7 mouse cellular contexts compared by ENCODE assay signal in genomic region chr6:52824977-52825482, GRCm38 (mm10).
DNase-seq lines count a peak whose midpoint lies in the region; ATAC-seq and TF ChIP-seq lines count a peak whose summit lies in the region.

No protein-coding gene starts in this region.

- H3K4me3 ChIP-seq in midbrain, embryonic 13.5 days (replicated peaks), result no peak overlapping the region
- H3K4me3 ChIP-seq in midbrain, embryonic 11.5 days (ENCODE audit: low read depth, low read length), result no peak overlapping the region
- H3K4me3 ChIP-seq in hindbrain, postnatal 0 days (ENCODE audit: low read length), result no peak overlapping the region
- H3K4me3 ChIP-seq in olfactory bulb, adult 2 months (ENCODE audit: insufficient read depth, low read depth, low read length), result no peak overlapping the region

- WGBS in midbrain, embryonic 13.5 days, result 65% methylated on average over 3 of the region's 3 CpGs
- 87% methylated on average over 3 of the region's 3 CpGs for WGBS in midbrain, embryonic 11.5 days
- WGBS in hindbrain, postnatal 0 days, result 42% methylated on average over 3 of the region's 3 CpGs
- WGBS in olfactory bulb, adult 2 months, result 52% methylated on average over 3 of the region's 3 CpGs

- no peak overlapping the region for H3K4me2 ChIP-seq in midbrain, embryonic 13.5 days (replicated peaks)
- H3K4me2 ChIP-seq in midbrain, embryonic 11.5 days, result no peak overlapping the region
- H3K4me2 ChIP-seq in hindbrain, postnatal 0 days (ENCODE audit: low read depth, low read length), result no peak overlapping the region

- TF ChIP-seq CTCF in hindbrain, postnatal 0 days (IDR thresholded peaks at IDR 0.05; ENCODE audit: low read depth), result no peak
- no peak for TF ChIP-seq CTCF in olfactory bulb, adult 2 months (IDR thresholded peaks at IDR 0.05; ENCODE audit: insufficient read depth, low read depth, low read length)

- no peaks in the 10 kb centered on the region for H3K36me3 ChIP-seq in midbrain, embryonic 13.5 days
- H3K36me3 ChIP-seq in midbrain, embryonic 11.5 days (ENCODE audit: control insufficient read depth, insufficient read depth, low read length), result no peaks in the 10 kb centered on the region
- H3K36me3 ChIP-seq in hindbrain, postnatal 0 days (ENCODE audit: insufficient read depth, low read length), result no peaks in the 10 kb centered on the region

- no peak for DNase-seq in midbrain, embryonic 11.5 days (ENCODE audit: low spot score, missing footprints)
- peak; percentile 65 for DNase-seq in cerebellum, adult 8-10 months
- peak; percentile 67 for DNase-seq in hindbrain, postnatal 0 days (ENCODE audit: low spot score)
- DNase-seq in spleen, postnatal 10 days (ENCODE audit: low spot score in 2 of 2), result no peak
- no peak for DNase-seq in kidney, adult 9 months

- TF ChIP-seq POLR2A in olfactory bulb, adult 2 months (IDR thresholded peaks at IDR 0.05; ENCODE audit: insufficient read depth, low read depth, low read length), result no peak

- peak; percentile 71 for ATAC-seq in midbrain, embryonic 13.5 days
- ATAC-seq in midbrain, embryonic 11.5 days (ENCODE audit: low FRiP score), result no peak
- peak; percentile 61; the same call in 1 of the 2 replicates for ATAC-seq in hindbrain, postnatal 0 days

- H3K27me3 ChIP-seq in midbrain, embryonic 13.5 days, result 0 out of 2 replicates have a peak, but pooled peaks cover 3% of the 10 kb centered on the region
- no peaks in the 10 kb centered on the region for H3K27me3 ChIP-seq in midbrain, embryonic 11.5 days (ENCODE audit: control insufficient read depth, insufficient read depth, low read length)
- H3K27me3 ChIP-seq in hindbrain, postnatal 0 days (ENCODE audit: insufficient read depth, low read length), result no peaks in the 10 kb centered on the region

- H3K9me3 ChIP-seq in midbrain, embryonic 13.5 days, result no peaks in the 10 kb centered on the region
- H3K9me3 ChIP-seq in midbrain, embryonic 11.5 days (ENCODE audit: control insufficient read depth, low read length), result no peaks in the 10 kb centered on the region
- H3K9me3 ChIP-seq in hindbrain, postnatal 0 days (ENCODE audit: low read length), result no peaks in the 10 kb centered on the region

- no peak overlapping the region for H3K9ac ChIP-seq in midbrain, embryonic 13.5 days (replicated peaks)
- H3K9ac ChIP-seq in midbrain, embryonic 11.5 days (ENCODE audit: low read length), result no peak overlapping the region
- H3K9ac ChIP-seq in hindbrain, postnatal 0 days (replicated peaks; ENCODE audit: low read length), result no peak overlapping the region

- peaks cover 43% of the 10 kb centered on the region for H3K4me1 ChIP-seq in midbrain, embryonic 13.5 days (replicated peaks)
- H3K4me1 ChIP-seq in midbrain, embryonic 11.5 days (ENCODE audit: control insufficient read depth, insufficient read depth, low read length), result peaks cover 4% of the 10 kb centered on the region; the same call in 1 of the 2 replicates
- H3K4me1 ChIP-seq in hindbrain, postnatal 0 days (ENCODE audit: insufficient read depth, low read length), result peaks cover 3% of the 10 kb centered on the region
- H3K4me1 ChIP-seq in olfactory bulb, adult 2 months (ENCODE audit: control insufficient read depth, insufficient read depth, low read length), result peaks cover 16% of the 10 kb centered on the region

- peak overlapping the region; percentile 58; the same call in 1 of the 2 replicates for H3K27ac ChIP-seq in midbrain, embryonic 13.5 days
- H3K27ac ChIP-seq in midbrain, embryonic 11.5 days (ENCODE audit: low read depth, low read length), result no peak overlapping the region
- 0 out of 2 replicates have a peak overlapping the region, but pooled peaks have one; percentile 4 for H3K27ac ChIP-seq in hindbrain, postnatal 0 days
- peak overlapping the region; percentile 83 for H3K27ac ChIP-seq in olfactory bulb, adult 2 months (ENCODE audit: insufficient read depth, low read depth, low read length)

Comparison
In these comparisons a context has a peak if more than half of its experiments do, and no peak if none do; other contexts are left out.
1. DNase-seq: peak in cerebellum, adult 8-10 months (single experiment) and hindbrain, postnatal 0 days (single experiment); none in midbrain, embryonic 11.5 days (single experiment), spleen, postnatal 10 days (0 of 2) and kidney, adult 9 months (single experiment).